Mouse (Mus musculus): Measurements from ENCODE around the gene Tab1.

- TF ChIP-seq CTCF (IDR thresholded peaks at IDR 0.05; ENCODE audit: low read depth) (no peak), EP300 (IDR thresholded peaks at IDR 0.05; ENCODE audit: low read depth) (no peak)
Measured at GRCm38 (mm10) chr15:80135499-80135898, 2.6 kb downstream of the Tab1 start.

All from liver, embryonic 14.5 days (tissue).